Mouse (Mus musculus) forebrain, postnatal 0 days (tissue): Measurements from ENCODE around the gene Slc16a12. TPM values are rescaled to one million over a fixed set of nuclear protein-coding genes. Genes with fewer than 3 reads are reported as not detected.

ENCODE experiments used
- ATAC-seq: fragments of 200-750 bp; cut with Nextera tagmentation; 2 replicates; pipeline ENCODE4 v1.8.0; 2017; ENCODE audit warnings: mild to moderate bottlenecking, moderate library complexity
- DNase-seq: peaks from one replicate; pipeline ENCODE4 v3.0.0-alpha.2; 2015
- H3K27ac ChIP-seq: fragments of 300-500 bp; sonication (generic); 2 replicates; pipeline ENCODE4 v1.5.1; 2014; ENCODE audit warnings: low read depth, mild to moderate bottlenecking, antibody characterized with exemption, low read length, moderate library complexity, mixed read lengths
- H3K27me3 ChIP-seq: fragments of 300-500 bp; sonication (generic); 2 replicates; pipeline ENCODE4 v1.6.1; 2014; ENCODE audit warnings: mild to moderate bottlenecking, low read length, mixed read lengths; ENCODE audit not compliant: insufficient read depth
- H3K36me3 ChIP-seq: fragments of 300-500 bp; sonication (generic); 2 replicates; pipeline ENCODE4 v1.6.1; 2014; ENCODE audit warnings: mild to moderate bottlenecking, moderate library complexity; ENCODE audit not compliant: insufficient read depth
- H3K4me1 ChIP-seq: fragments of 300-500 bp; sonication (generic); 2 replicates; pipeline ENCODE4 v1.6.1; 2014; ENCODE audit warnings: antibody characterized with exemption; ENCODE audit not compliant: insufficient read depth
- H3K4me2 ChIP-seq: fragments of 300-500 bp; sonication (generic); 2 replicates; pipeline ENCODE4 v1.6.1; 2014; ENCODE audit warnings: low read depth, mild to moderate bottlenecking, moderate library complexity
- H3K4me3 ChIP-seq: fragments of 300-500 bp; sonication (generic); 2 replicates; pipeline ENCODE4 v1.5.1; 2014; ENCODE audit warnings: low read depth, low read length, mixed read lengths
- H3K9ac ChIP-seq: fragments of 300-500 bp; sonication (generic); 2 replicates; pipeline ENCODE4 v1.6.1; 2014; ENCODE audit warnings: mild to moderate bottlenecking
- H3K9me3 ChIP-seq: fragments of 300-500 bp; sonication (generic); 2 replicates; pipeline ENCODE4 v1.6.1; 2016; ENCODE audit warnings: low read length
- CTCF ChIP-seq: sonication (generic); IDR thresholded peaks from 2 replicates; pipeline ENCODE4 v1.5.1; 2016; ENCODE audit warnings: antibody characterized with exemption, control low read depth, low read depth
- WGBS: fragments of 180-500 bp; shearing (Covaris S2); extraction: QIAGEN DNeasy Blood & Tissue Kit; methylation state at CpG from one replicate; pipeline ENCODE4 v1.1.7; 2014; 5-methylcytosine and 5-hydroxymethylcytosine counted together
- polyA plus RNA-seq: library from polyadenylated mRNA; unstranded; fragments of >200 nt; fragmentation: Nextera tagmentation; extraction: Ambion mirVana; gene quantifications from 2 replicates; pipeline ENCODE4 v1.2.1, GENCODE M21; 2015
- total RNA-seq: library from RNA; depleted of rRNA; stranded (reverse); fragments of >200 nt; gene quantifications from 2 replicates; pipeline ENCODE4 v1.2.3, GENCODE M21; 2014

The Slc16a12 gene
- total and polyA plus RNA-seq, 2 experiments from 2014 or later: 2.8 to 3.1 TPM

DNA sequence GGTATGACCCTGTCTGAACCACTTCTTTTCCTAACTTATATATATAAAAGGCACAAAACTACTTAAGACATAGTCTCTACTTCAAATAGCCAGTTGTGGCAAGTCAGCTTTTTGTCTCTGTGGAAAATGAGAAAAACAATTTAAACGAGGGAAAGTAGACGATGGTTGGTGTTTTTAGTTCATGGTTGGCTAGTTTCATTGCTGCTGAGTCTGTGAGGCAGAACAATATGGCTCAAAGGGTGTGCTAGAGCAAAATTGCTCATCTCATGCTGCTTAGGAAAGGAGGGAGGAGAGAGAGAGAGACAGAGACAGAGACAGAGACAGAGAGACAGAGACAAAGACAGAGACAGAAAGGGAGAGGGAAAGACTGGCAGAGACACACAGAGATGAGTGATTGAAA lies 47.8 kb downstream of the Slc16a12 start:
- DNase-seq (no peak), ATAC-seq (no peak)
- Histone ChIP-seq H3K9ac (no peak overlapping the region), H3K9me3 (no peaks in the 10 kb centered on the region), H3K4me1 (no peaks in the 10 kb centered on the region), H3K27me3 (no peaks in the 10 kb centered on the region), H3K27ac (no peak overlapping the region), H3K36me3 (no peaks in the 10 kb centered on the region), H3K4me3 (no peak overlapping the region), H3K4me2 (no peak overlapping the region)
- TF ChIP-seq CTCF: no peak
- 54% methylated on average over 2 of the region's 2 CpGs for WGBS

GRCm38 (mm10) chr19:34698852-34699251 lies 48.2 kb downstream of the Slc16a12 start:
- no peaks in the 10 kb centered on the region for H3K27me3 ChIP-seq
- no peaks in the 10 kb centered on the region for H3K36me3 ChIP-seq
- H3K4me2 ChIP-seq: no peak overlapping the region
- no peaks in the 10 kb centered on the region for H3K4me1 ChIP-seq
- 66% methylated on average over 1 of the region's 1 CpGs for WGBS
- ATAC-seq (no peak), DNase-seq (no peak)
- no peak for TF ChIP-seq CTCF
- no peak overlapping the region for H3K9ac ChIP-seq
- H3K4me3 ChIP-seq: no peak overlapping the region
- no peak overlapping the region for H3K27ac ChIP-seq
- no peaks in the 10 kb centered on the region for H3K9me3 ChIP-seq

DNA sequence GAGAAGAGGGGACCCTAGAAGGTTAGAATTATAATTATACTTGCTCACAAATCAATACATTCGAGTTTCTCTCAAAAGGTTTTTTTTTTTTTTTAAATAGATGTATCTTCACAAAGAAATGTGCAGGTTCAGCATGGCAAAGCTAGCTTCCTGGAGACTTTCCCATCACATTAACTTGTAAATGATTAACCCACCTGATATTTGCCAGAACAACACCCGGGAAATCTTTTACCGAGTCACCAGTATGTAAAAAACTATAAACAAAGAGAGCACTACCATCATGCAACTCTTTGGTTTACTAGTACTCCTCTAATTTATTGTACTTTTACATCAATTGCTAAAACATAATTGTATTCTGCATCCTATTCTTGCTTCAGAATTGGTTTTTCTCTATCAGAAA lies 48.7 kb downstream of the Slc16a12 start:
- TF ChIP-seq CTCF: no peak
- Histone ChIP-seq H3K27me3 (no peaks in the 10 kb centered on the region), H3K36me3 (no peaks in the 10 kb centered on the region), H3K4me1 (no peaks in the 10 kb centered on the region), H3K4me2 (no peak overlapping the region), H3K27ac (no peak overlapping the region), H3K4me3 (no peak overlapping the region), H3K9ac (no peak overlapping the region), H3K9me3 (no peaks in the 10 kb centered on the region)
- WGBS: 91% methylated on average over 3 of the region's 3 CpGs
- ATAC-seq: no peak
- no peak for DNase-seq

- Histone ChIP-seq H3K27ac (no peak overlapping the region), H3K27me3 (no peaks in the 10 kb centered on the region), H3K4me2 (no peak overlapping the region), H3K4me1 (no peaks in the 10 kb centered on the region), H3K36me3 (no peaks in the 10 kb centered on the region), H3K4me3 (no peak overlapping the region), H3K9me3 (no peaks in the 10 kb centered on the region), H3K9ac (no peak overlapping the region)
- DNase-seq: no peak
- no peak for ATAC-seq
- WGBS: 91% methylated on average over 2 of the region's 2 CpGs
- TF ChIP-seq CTCF: no peak
Measured at GRCm38 (mm10) chr19:34697461-34697860, 49.6 kb downstream of the Slc16a12 start.

GRCm38 (mm10) chr19:34696352-34696986 lies 50.6 kb downstream of the Slc16a12 start:
- Histone ChIP-seq H3K4me3 (no peak overlapping the region), H3K9me3 (no peaks in the 10 kb centered on the region), H3K36me3 (no peaks in the 10 kb centered on the region), H3K9ac (no peak overlapping the region), H3K4me2 (no peak overlapping the region), H3K4me1 (no peaks in the 10 kb centered on the region), H3K27me3 (no peaks in the 10 kb centered on the region), H3K27ac (no peak overlapping the region)
- no peak for TF ChIP-seq CTCF
- no peak for DNase-seq
- ATAC-seq: no peak
- 91% methylated on average over 8 of the region's 8 CpGs for WGBS

DNA sequence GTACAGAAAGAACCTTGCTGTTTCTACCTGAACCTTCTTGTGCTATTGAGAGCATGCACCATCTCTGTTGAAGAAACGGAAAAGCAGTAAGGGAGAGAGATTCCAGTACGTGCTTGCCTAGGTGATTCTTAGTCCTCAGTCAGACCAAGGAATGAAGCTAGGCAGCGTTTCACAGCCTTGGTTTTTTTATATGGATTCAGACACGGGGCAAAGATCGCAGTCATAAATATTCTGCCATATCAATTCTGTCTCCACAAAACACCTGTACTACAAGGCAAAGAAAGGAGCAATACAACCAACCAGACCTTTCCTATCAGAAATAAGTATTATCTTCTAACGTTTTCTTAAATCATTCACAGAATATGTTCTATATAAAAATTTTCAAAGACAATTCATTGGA lies 55.7 kb downstream of the Slc16a12 start:
- no peak for TF ChIP-seq CTCF
- Histone ChIP-seq H3K9me3 (no peaks in the 10 kb centered on the region), H3K27me3 (no peaks in the 10 kb centered on the region), H3K4me2 (no peak overlapping the region), H3K4me3 (no peak overlapping the region), H3K9ac (no peak overlapping the region), H3K27ac (no peak overlapping the region), H3K4me1 (no peaks in the 10 kb centered on the region), H3K36me3 (no peaks in the 10 kb centered on the region)
- no peak for DNase-seq
- 89% methylated on average over 6 of the region's 6 CpGs for WGBS
- ATAC-seq: no peak

- Histone ChIP-seq H3K9me3 (no peaks in the 10 kb centered on the region), H3K36me3 (no peaks in the 10 kb centered on the region), H3K9ac (no peak overlapping the region), H3K27me3 (no peaks in the 10 kb centered on the region), H3K4me2 (no peak overlapping the region), H3K4me3 (no peak overlapping the region), H3K27ac (no peak overlapping the region), H3K4me1 (no peaks in the 10 kb centered on the region)
- no peak for DNase-seq
- ATAC-seq: no peak
- no peak for TF ChIP-seq CTCF
- 94% methylated on average over 1 of the region's 1 CpGs for WGBS
Measured at GRCm38 (mm10) chr19:34685530-34685929, 61.6 kb downstream of the Slc16a12 start.
